Mouse (Mus musculus) neutrophil, adult 83 days (primary cell): Measurements from ENCODE around the gene Prrg2. TPM values are rescaled to one million over a fixed set of nuclear protein-coding genes. Genes with fewer than 3 reads are reported as not detected.

Source experiments
- total RNA-seq, 2 experiments: library from RNA; stranded (reverse); gene quantifications; one replicate each; pipeline ENCODE4 v1.2.4; 2023

The Prrg2 gene
- 10 to 100 TPM; 17.4 to 19.6 TPM for total RNA-seq

DNA sequence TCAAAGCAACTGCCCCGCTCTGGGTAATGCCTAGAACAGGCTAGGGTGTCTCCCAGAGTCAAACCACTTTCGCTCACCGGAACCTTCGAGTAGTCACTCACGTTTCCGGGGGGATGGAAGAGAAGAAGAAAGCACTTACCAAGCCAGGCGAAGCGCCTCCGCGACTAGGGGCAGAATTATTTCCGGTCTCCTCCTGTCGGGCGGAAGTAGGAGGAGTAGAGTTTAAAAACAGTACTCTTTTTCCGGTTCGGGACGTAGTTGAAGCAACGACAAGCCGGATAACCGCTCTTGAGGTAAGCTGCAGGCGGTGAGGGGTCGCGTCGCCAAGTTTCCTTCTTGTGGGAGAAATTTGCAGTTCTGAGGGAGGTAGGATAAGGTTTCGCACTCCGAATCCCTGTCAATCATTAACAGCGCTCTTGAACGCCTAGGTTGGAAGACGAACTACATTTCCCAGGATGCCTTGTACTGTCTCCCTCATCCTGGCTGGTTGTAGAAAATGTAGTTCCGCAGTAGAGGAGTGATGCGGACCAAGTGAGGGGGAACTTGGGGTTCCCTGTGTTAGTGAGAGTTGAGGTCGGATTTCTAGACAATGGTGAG is at the start of gene Prrg2, which contains the start of gene Nosip:
Gene Prrg2, minus strand, starts transcription at position 439 of the 597 bp plus-strand sequence.
Gene Nosip, plus strand, starts transcription at position 191 of the 597 bp plus-strand sequence.

GRCm38 (mm10) chr7:45103652-45104180 is 41.2 kb upstream of the Prrg2 start, which contains the start of gene Fcgrt:
TSS of gene Fcgrt (minus strand) at chr7:45103851.

DNA sequence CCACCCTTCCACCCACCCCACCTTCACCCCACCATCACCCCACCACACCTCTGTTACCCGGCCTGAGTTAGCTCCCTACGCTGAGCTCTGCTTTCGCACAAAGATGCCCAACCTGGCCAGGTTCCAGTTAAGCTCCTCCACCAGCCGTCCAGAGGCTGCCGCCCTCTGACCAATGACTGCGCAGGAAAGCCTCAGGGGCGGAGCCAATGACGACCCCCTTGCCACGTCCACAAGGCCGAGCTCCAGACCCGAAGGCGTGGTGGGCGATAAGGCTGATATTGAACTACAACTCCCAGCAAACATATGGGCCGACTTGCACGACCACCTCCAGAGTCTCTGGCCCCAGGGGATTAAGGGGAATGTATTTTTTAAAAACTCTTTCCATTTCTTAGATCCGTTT is 29.6 kb upstream of the Prrg2 start, which contains the start of gene Rcn3:
Gene Rcn3, minus strand, starts transcription at position 174 of the 400 bp plus-strand sequence.

DNA sequence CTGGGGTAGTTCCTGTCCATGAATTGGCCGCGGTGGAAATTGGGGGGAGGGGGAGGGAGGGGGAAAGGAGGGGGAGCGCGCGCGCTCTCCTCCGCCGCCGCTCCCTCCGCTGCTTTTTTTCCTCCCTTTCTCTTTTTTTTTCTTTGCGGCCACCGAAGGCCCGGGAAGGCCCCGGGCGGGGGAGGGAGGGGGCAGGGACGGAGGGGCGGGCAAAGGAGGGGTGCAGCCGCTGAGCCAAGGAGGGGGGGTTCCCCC is 9.7 kb downstream of the Prrg2 start, which contains the start of gene Prr12:
Gene Prr12, minus strand, starts transcription at position 20 of the 255 bp plus-strand sequence.

DNA sequence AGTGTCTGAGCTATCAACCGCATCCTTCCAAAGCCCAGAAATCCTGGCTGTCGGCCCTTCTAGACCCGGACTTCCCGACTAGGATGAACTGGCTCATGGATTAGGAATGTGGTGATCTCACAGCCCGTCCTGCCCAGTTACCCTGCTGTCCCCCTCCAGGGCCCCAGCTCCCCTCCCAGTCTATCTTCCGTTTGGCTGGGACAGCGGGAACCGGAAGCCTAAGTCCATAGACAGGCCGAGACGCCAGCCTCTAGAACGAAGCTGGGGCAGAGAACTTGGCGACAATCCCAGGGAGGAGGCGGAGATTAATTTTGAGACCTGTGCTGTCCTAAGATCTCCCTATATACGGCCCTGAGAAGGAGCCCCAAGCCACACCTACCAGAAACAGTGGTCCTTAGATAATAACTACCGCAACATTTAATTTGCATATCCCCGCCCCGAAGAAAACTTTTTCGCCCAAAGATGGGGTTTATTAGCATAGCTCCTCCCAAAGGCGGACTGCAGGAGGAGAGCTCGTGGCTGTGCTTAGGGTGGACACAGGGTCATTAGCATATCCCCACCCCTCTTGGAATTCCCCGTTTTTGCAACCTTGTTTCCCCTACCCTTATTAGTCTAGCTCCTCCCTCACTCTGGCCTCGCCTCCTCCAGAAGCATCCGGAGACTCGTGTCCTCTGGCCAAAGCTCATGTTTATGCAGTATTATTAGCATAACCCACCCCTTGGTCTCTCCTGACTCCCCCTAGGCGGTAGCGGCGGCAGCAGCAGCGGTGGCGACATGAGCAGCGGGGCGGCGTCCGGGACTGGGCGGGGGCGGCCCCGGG is 45.0 kb downstream of the Prrg2 start, which contains the start of gene Rras:
Gene Rras, plus strand, starts transcription at position 720 of the 820 bp plus-strand sequence.

DNA sequence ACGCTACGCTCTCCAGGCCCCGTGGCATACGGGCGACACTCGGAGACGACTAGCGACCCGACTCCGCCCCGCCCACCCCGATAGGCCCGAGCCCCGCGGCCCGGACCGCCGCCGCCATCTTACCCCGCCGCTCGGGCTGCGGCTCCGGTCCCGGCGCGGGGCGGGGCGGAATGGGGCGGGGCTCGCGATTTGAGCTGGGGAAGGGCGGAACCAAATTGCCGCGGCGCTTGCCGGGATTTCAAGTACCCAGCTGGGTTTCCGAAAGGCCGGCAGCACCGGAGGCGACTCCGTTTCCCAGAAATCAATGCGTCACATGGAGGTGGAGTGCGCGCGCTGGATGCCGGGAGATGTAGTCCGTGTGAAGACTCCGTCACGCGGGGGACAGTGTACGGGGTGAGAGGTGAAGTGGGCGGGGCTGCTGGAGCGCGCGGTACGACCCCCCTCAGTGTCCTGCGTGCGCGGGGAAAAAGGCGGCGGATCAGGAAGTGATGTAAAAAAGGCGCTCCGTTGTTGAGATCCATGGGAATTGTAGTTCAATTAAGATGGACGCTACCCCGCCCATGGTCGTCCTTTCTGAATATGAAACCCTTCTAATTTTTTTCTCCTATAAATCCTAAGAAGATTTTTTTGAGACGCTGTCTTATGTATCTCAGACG is 46.4 kb downstream of the Prrg2 start, which contains the start of gene Scaf1:
Gene Scaf1, minus strand, starts transcription at position 407 of the 656 bp plus-strand sequence.

Other genes with a start within 250 kb of the Prrg2 start
- 10 to 100 TPM; 44.3 to 53.6 TPM for gene Nup62, start 246.6 kb downstream of the Prrg2 start, total RNA-seq
- gene Il4i1, start 246.3 kb downstream of the Prrg2 start, total RNA-seq: 1 to 10 TPM; 1.5 to 1.7 TPM
- gene Atf5, start 246.0 kb downstream of the Prrg2 start, total RNA-seq: 1 to 10 TPM; 5.6 to 6.6 TPM
- gene Akt1s1, start 213.7 kb downstream of the Prrg2 start, total RNA-seq: 10 to 100 TPM; 13.9 to 17.4 TPM
- gene Tbc1d17, start 213.6 kb downstream of the Prrg2 start, total RNA-seq: 10 to 100 TPM; 33.5 to 33.6 TPM
- gene Pnkp, start 205.5 kb downstream of the Prrg2 start, total RNA-seq: 100 to 1,000 TPM; 379 to 392 TPM
- gene Ptov1, start 192.9 kb downstream of the Prrg2 start, total RNA-seq: 10 to 100 TPM; 33.3 to 35.2 TPM
- 10 to 100 TPM; 36.7 to 44.1 TPM for gene Med25, start 170.0 kb downstream of the Prrg2 start, total RNA-seq
- 1 to 10 TPM; 5.7 to 7.4 TPM for gene Fuz, start 166.6 kb downstream of the Prrg2 start, total RNA-seq
- 10 to 100 TPM; 70.1 to 74.6 TPM for gene Ap2a1, start 133.2 kb downstream of the Prrg2 start, total RNA-seq
- gene Tsks, start 119.5 kb downstream of the Prrg2 start, total RNA-seq: not detected
- under 1 TPM; 0.53 to 0.85 TPM for gene Cpt1c, start 87.8 kb downstream of the Prrg2 start, total RNA-seq
- 10 to 100 TPM; 74.9 to 80.6 TPM for gene Prmt1, start 76.1 kb downstream of the Prrg2 start, total RNA-seq
- gene Irf3, start 65.0 kb downstream of the Prrg2 start, total RNA-seq: 10 to 100 TPM; 63.0 to 71.9 TPM
- gene Bcl2l12, start 64.0 kb downstream of the Prrg2 start, total RNA-seq: 10 to 100 TPM in 1 of 2 experiments, 1 to 10 TPM in 1; 8.8 to 18.8 TPM
- gene Scaf1, start 46.3 kb downstream of the Prrg2 start, total RNA-seq: 10 to 100 TPM; 61.1 to 62.1 TPM
- gene Rras, start 44.7 kb downstream of the Prrg2 start, total RNA-seq: 10 to 100 TPM; 14.9 to 17.0 TPM
- gene Prr12, start 9.8 kb downstream of the Prrg2 start, total RNA-seq: 10 to 100 TPM; 22.3 to 25.8 TPM
- 10 to 100 TPM; 29.1 to 38.1 TPM for gene Nosip, start 248 bp downstream of the Prrg2 start, total RNA-seq
- gene Rcn3, start 29.5 kb upstream of the Prrg2 start, total RNA-seq: 1 to 10 TPM; 3.0 to 3.1 TPM
- gene Fcgrt, start 41.2 kb upstream of the Prrg2 start, total RNA-seq: 10 to 100 TPM; 19.0 to 24.9 TPM
- gene Rps11, start 61.8 kb upstream of the Prrg2 start, total RNA-seq: 1,000 to 10,000 TPM; 1,010 to 1,023 TPM
- gene Rpl13a, start 66.1 kb upstream of the Prrg2 start, total RNA-seq: 1,000 to 10,000 TPM; 1,046 to 1,214 TPM
- gene Gm45713, start 73.6 kb upstream of the Prrg2 start, total RNA-seq: not detected
- gene Flt3l, start 73.8 kb upstream of the Prrg2 start, total RNA-seq: 10 to 100 TPM; 22.2 to 29.2 TPM
- gene Pih1d1, start 91.6 kb upstream of the Prrg2 start, total RNA-seq: 10 to 100 TPM; 46.2 to 47.4 TPM
- 10 to 100 TPM; 82.4 to 96.0 TPM for gene Aldh16a1, start 91.9 kb upstream of the Prrg2 start, total RNA-seq
- not detected for gene Slc17a7, start 101.3 kb upstream of the Prrg2 start, total RNA-seq
- not detected for gene Gfy, start 116.9 kb upstream of the Prrg2 start, total RNA-seq
- gene Pth2, start 118.3 kb upstream of the Prrg2 start, total RNA-seq: not detected
- gene Ccdc155, start 142.2 kb upstream of the Prrg2 start, total RNA-seq: not detected
- 1 to 10 TPM; 1.0 to 1.3 TPM for gene Dkkl1, start 149.5 kb upstream of the Prrg2 start, total RNA-seq
- gene Tead2, start 153.1 kb upstream of the Prrg2 start, total RNA-seq: not detected
- gene Cd37, start 176.4 kb upstream of the Prrg2 start, total RNA-seq: 100 to 1,000 TPM; 297 to 345 TPM
- under 1 TPM; 0.57 to 0.59 TPM for gene Slc6a16, start 178.4 kb upstream of the Prrg2 start, total RNA-seq
- under 1 TPM in 1 of 2 experiments, not detected in 1; 0.24 TPM for gene Slc6a21, start 214.8 kb upstream of the Prrg2 start, total RNA-seq